Mouse (Mus musculus) heart, adult 2 months (tissue): ENCODE results near the gene Slc9a3r1. TPM values are rescaled to one million over a fixed set of nuclear protein-coding genes. Genes with fewer than 3 reads are reported as not detected.

Experiments used
- DNase-seq, 2 experiments: peaks; one replicate each; pipeline ENCODE4 v3.0.0; 2021
- H3K27ac ChIP-seq: fragments of 200-600 bp; 2 replicates; pipeline ENCODE4 v1.8.1; 2022
- H3K27me3 ChIP-seq: fragments of 200-500 bp; 2 replicates; pipeline ENCODE4 v1.6.1; 2012; ENCODE audit warnings: mild to moderate bottlenecking, low read length, inconsistent platforms, mixed read lengths; ENCODE audit not compliant: control insufficient read depth, insufficient read depth
- H3K36me3 ChIP-seq: fragments of 200-500 bp; 2 replicates; pipeline ENCODE4 v1.6.1; 2012; ENCODE audit warnings: low read length, inconsistent platforms; ENCODE audit not compliant: control insufficient read depth, insufficient read depth
- H3K4me1 ChIP-seq: fragments of 200-500 bp; 2 replicates; pipeline ENCODE4 v1.6.1; 2011; ENCODE audit warnings: low read length; ENCODE audit not compliant: control insufficient read depth, insufficient read depth
- H3K4me3 ChIP-seq: fragments of 200-600 bp; 2 replicates; pipeline ENCODE4 v1.8.1; 2022
- H3K79me2 ChIP-seq: fragments of 200-500 bp; replicated peaks from 2 replicates; pipeline ENCODE4 v1.6.1; 2012; ENCODE audit warnings: mild to moderate bottlenecking, inconsistent platforms, low read length, moderate library complexity, mixed read lengths; ENCODE audit not compliant: control insufficient read depth, insufficient read depth
- H3K9ac ChIP-seq: fragments of 200-500 bp; 2 replicates; pipeline ENCODE4 v1.6.1; 2012; ENCODE audit warnings: low read depth, mild to moderate bottlenecking, control low read depth, inconsistent platforms, low read length, mixed read lengths
- CTCF ChIP-seq: fragments of 200-600 bp; IDR thresholded peaks from 2 replicates; pipeline ENCODE4 v1.8.1; 2022; ENCODE audit warnings: antibody characterized with exemption, mild to moderate bottlenecking, moderate library complexity
- EP300 ChIP-seq: fragments of 200-500 bp; IDR thresholded peaks from 2 replicates; pipeline ENCODE4 v1.6.1; 2011; ENCODE audit warnings: low read depth, low read length, control low read depth; ENCODE audit not compliant: insufficient read depth
- POLR2A ChIP-seq: fragments of 200-500 bp; IDR thresholded peaks from 2 replicates; pipeline ENCODE4 v1.6.1; 2011; ENCODE audit warnings: mild to moderate bottlenecking, low read depth, low read length, control low read depth; ENCODE audit not compliant: insufficient read depth
- WGBS: fragments of 180-500 bp; shearing (Covaris S2); methylation state at CpG from one replicate; pipeline ENCODE4 v1.1.7; 2018; 5-methylcytosine and 5-hydroxymethylcytosine counted together
- intact Hi-C: fragments of 180-260 bp; cut with DNase I; formaldehyde crosslinking; loops from one replicate; pipeline ENCODE4 v1.15.1; 2025
- polyA plus RNA-seq: library from polyadenylated mRNA; depleted of rRNA; stranded (reverse); fragments of >200 nt; gene quantifications from 2 replicates; pipeline ENCODE4 v1.2.3, GENCODE M21; 2012
- total RNA-seq, 2 experiments: library from RNA; stranded (reverse); gene quantifications; 2 replicates each; pipeline ENCODE4 v1.2.3; 2021

The Slc9a3r1 gene
- total and polyA plus RNA-seq, 3 experiments: 8.1 to 10.1 (median 9.7) TPM

DNA sequence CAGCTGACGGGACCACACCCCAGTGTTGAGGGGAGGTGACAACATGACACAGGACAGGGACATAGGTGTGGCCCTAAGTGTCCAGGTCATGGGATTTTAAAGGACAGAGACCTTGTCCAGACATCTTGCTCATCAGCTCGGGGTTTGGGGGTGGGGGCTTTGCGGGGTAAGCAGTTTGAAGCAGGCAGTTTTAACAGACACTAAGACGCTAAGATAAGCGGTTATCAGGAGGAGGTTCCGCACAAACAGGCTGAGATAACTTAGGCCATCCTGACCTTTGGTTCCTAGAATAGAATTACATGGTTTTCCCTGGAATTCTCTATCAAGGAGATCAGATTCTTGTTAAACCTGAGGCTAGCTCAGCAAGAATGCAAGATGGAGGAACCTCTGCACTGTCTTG, 31.6 kb downstream of the Slc9a3r1 start:
- no peaks in the 10 kb centered on the region for H3K27me3 ChIP-seq
- TF ChIP-seq CTCF (no peak), POLR2A (no peak), EP300 (no peak)
- no peak overlapping the region for H3K27ac ChIP-seq
- H3K4me3 ChIP-seq: no peak overlapping the region
- WGBS: 62% methylated on average over 6 of the region's 6 CpGs
- H3K4me1 ChIP-seq: peaks cover 8% of the 10 kb centered on the region
- no peak for DNase-seq
- no peaks in the 10 kb centered on the region for H3K79me2 ChIP-seq
- no peak overlapping the region for H3K9ac ChIP-seq
- no peaks in the 10 kb centered on the region for H3K36me3 ChIP-seq
- intact Hi-C loops: no loop called here

GRCm38 (mm10) chr11:115195933-115196332, 32.8 kb downstream of the Slc9a3r1 start:
- H3K79me2 ChIP-seq: no peaks in the 10 kb centered on the region
- no peak overlapping the region for H3K9ac ChIP-seq
- TF ChIP-seq CTCF (no peak), POLR2A (no peak), EP300 (no peak)
- no peak overlapping the region for H3K27ac ChIP-seq
- intact Hi-C loops: no loop called here
- peaks cover 8% of the 10 kb centered on the region for H3K4me1 ChIP-seq
- WGBS: 65% methylated on average over 5 of the region's 5 CpGs
- H3K4me3 ChIP-seq: no peak overlapping the region
- DNase-seq: no peak
- H3K36me3 ChIP-seq: no peaks in the 10 kb centered on the region
- no peaks in the 10 kb centered on the region for H3K27me3 ChIP-seq

DNA sequence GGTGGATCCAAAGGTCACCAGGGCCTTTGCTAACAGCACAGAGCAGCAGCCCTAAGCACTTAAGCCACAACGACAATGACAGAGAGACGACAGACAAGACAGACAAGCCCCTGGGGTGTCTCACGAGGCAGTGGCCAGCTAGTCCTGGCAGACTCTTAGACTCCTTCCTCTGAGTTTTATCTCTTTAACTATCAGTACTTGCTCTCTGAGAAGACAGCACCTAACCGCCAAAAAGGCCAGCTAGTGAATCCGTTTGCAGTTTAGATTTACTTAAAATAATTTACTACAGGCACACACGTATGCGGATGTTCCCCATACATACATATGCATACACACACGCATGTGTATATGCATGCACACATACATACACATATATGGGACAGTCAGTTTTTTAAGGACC, 34.4 kb downstream of the Slc9a3r1 start:
- Histone ChIP-seq H3K9ac (no peak overlapping the region), H3K4me1 (peaks cover 2% of the 10 kb centered on the region), H3K79me2 (no peaks in the 10 kb centered on the region), H3K27ac (no peak overlapping the region), H3K4me3 (no peak overlapping the region), H3K27me3 (no peaks in the 10 kb centered on the region), H3K36me3 (no peaks in the 10 kb centered on the region)
- WGBS: 76% methylated on average over 8 of the region's 8 CpGs
- intact Hi-C loops: no loop called here
- no peak for DNase-seq
- TF ChIP-seq POLR2A (no peak), EP300 (no peak), CTCF (no peak)

- no peak overlapping the region for H3K4me3 ChIP-seq
- 82% methylated on average over 12 of the region's 12 CpGs for WGBS
- no peak overlapping the region for H3K9ac ChIP-seq
- no peaks in the 10 kb centered on the region for H3K27me3 ChIP-seq
- no peaks in the 10 kb centered on the region for H3K4me1 ChIP-seq
- H3K36me3 ChIP-seq: no peaks in the 10 kb centered on the region
- no peak overlapping the region for H3K27ac ChIP-seq
- intact Hi-C loops: no loop called here
- no peak for TF ChIP-seq EP300
- no peak for TF ChIP-seq CTCF
- TF ChIP-seq POLR2A: no peak
- no peaks in the 10 kb centered on the region for H3K79me2 ChIP-seq
- no peak for DNase-seq
Observed at GRCm38 (mm10) chr11:115198932-115199384, 35.8 kb downstream of the Slc9a3r1 start.

GRCm38 (mm10) chr11:115200520-115200919, 37.4 kb downstream of the Slc9a3r1 start:
- no peaks in the 10 kb centered on the region for H3K27me3 ChIP-seq
- H3K36me3 ChIP-seq: no peaks in the 10 kb centered on the region
- intact Hi-C loops: loop anchor here (5.0 kb wide), 1 partner anchor 37 kb away; no protein-coding TSS in a partner anchor
- no peak overlapping the region for H3K27ac ChIP-seq
- no peaks in the 10 kb centered on the region for H3K4me1 ChIP-seq
- no peak overlapping the region for H3K9ac ChIP-seq
- no peaks in the 10 kb centered on the region for H3K79me2 ChIP-seq
- DNase-seq: no peak
- 93% methylated on average over 4 of the region's 4 CpGs for WGBS
- no peak overlapping the region for H3K4me3 ChIP-seq
- TF ChIP-seq EP300 (no peak), CTCF (no peak), POLR2A (no peak)

- TF ChIP-seq EP300 (0 out of 2 replicates have a peak, but pooled peaks have one; percentile 69), POLR2A (no peak), CTCF (no peak; the same call in 1 of the 2 replicates)
- Histone ChIP-seq H3K9ac (no peak overlapping the region), H3K27ac (no peak overlapping the region), H3K79me2 (no peaks in the 10 kb centered on the region), H3K36me3 (no peaks in the 10 kb centered on the region), H3K27me3 (no peaks in the 10 kb centered on the region), H3K4me1 (no peaks in the 10 kb centered on the region), H3K4me3 (no peak overlapping the region)
- peak; percentile 76 to 83 for DNase-seq
- 15% methylated on average over 12 of the region's 12 CpGs for WGBS
- intact Hi-C loops: loop anchor here (1.0 to 5.0 kb wide), 3 partner anchors 35 to 152 kb away; no protein-coding TSS in a partner anchor
Observed at GRCm38 (mm10) chr11:115202316-115202715, 39.2 kb downstream of the Slc9a3r1 start.
